Mouse (Mus musculus): ENCODE results near the gene Kat2b. TPM values are rescaled to one million over a fixed set of nuclear protein-coding genes. Genes with fewer than 3 reads are reported as not detected.
A peak's percentile ranks its signal among the peaks of the same experiment; 100 is the strongest.
"Not testable (repeated sequence)": the region's sequence is repeated elsewhere in the genome, so short reads cannot be mapped to it uniquely, and the experiment has no call there.

Kat2b gene
- polyA plus RNA-seq, 1 experiment from 2014 or later, result 8.7 TPM

- no peak overlapping the region for H3K9ac ChIP-seq (ENCODE audit: low read depth, low read length)
- no peak for DNase-seq (ENCODE audit: low spot score)
- H3K9me3 ChIP-seq (ENCODE audit: control insufficient read depth, low read length), result no peaks in the 10 kb centered on the region
- no peaks in the 10 kb centered on the region for H3K4me1 ChIP-seq (replicated peaks; ENCODE audit: control insufficient read depth, insufficient read depth, low read length)
- no peak overlapping the region for H3K4me2 ChIP-seq
- no peak overlapping the region for H3K4me3 ChIP-seq (ENCODE audit: low read depth, low read length)
- no peak for ATAC-seq (replicated peaks; ENCODE audit: low FRiP score)
- no peak overlapping the region for H3K27ac ChIP-seq (ENCODE audit: low read depth, low read length)
- H3K36me3 ChIP-seq (ENCODE audit: control insufficient read depth, insufficient read depth, low read length), result peaks cover 5% of the 10 kb centered on the region
- WGBS, result 94% methylated on average over 2 of the region's 2 CpGs
- no peaks in the 10 kb centered on the region for H3K27me3 ChIP-seq (replicated peaks; ENCODE audit: control insufficient read depth, insufficient read depth, low read length)
These were observed 89.3 kb downstream of the Kat2b start for GRCm38 (mm10) chr17:53655959-53656358.

GRCm38 (mm10) chr17:53656369-53656860 is 89.8 kb downstream of the Kat2b start:
- DNase-seq (ENCODE audit: low spot score) (no peak), ATAC-seq (replicated peaks; ENCODE audit: low FRiP score) (0 out of 2 replicates have a peak, but pooled peaks have one; percentile 18)
- no peaks in the 10 kb centered on the region for H3K4me1 ChIP-seq (replicated peaks; ENCODE audit: control insufficient read depth, insufficient read depth, low read length)
- no peak overlapping the region for H3K4me2 ChIP-seq
- H3K36me3 ChIP-seq (ENCODE audit: control insufficient read depth, insufficient read depth, low read length), result peaks cover 5% of the 10 kb centered on the region
- no peak overlapping the region for H3K4me3 ChIP-seq (ENCODE audit: low read depth, low read length)
- H3K9me3 ChIP-seq (ENCODE audit: control insufficient read depth, low read length), result no peaks in the 10 kb centered on the region
- H3K27me3 ChIP-seq (replicated peaks; ENCODE audit: control insufficient read depth, insufficient read depth, low read length), result no peaks in the 10 kb centered on the region
- H3K9ac ChIP-seq (ENCODE audit: low read depth, low read length), result no peak overlapping the region
- no peak overlapping the region for H3K27ac ChIP-seq (ENCODE audit: low read depth, low read length)
- WGBS, result 67% methylated on average over 6 of the region's 6 CpGs

GRCm38 (mm10) chr17:53657391-53657790 is 90.7 kb downstream of the Kat2b start:
- not testable (repeated sequence) for ATAC-seq (replicated peaks; ENCODE audit: low FRiP score); DNase-seq (ENCODE audit: low spot score); H3K4me3 ChIP-seq (ENCODE audit: low read depth, low read length); H3K27me3 ChIP-seq (replicated peaks; ENCODE audit: control insufficient read depth, insufficient read depth, low read length); H3K27ac ChIP-seq (ENCODE audit: low read depth, low read length); H3K4me1 ChIP-seq (replicated peaks; ENCODE audit: control insufficient read depth, insufficient read depth, low read length); H3K9me3 ChIP-seq (ENCODE audit: control insufficient read depth, low read length); H3K4me2 ChIP-seq; H3K36me3 ChIP-seq (ENCODE audit: control insufficient read depth, insufficient read depth, low read length); H3K9ac ChIP-seq (ENCODE audit: low read depth, low read length)
- 72% methylated on average over 2 of the region's 2 CpGs for WGBS

GRCm38 (mm10) chr17:53658668-53659067 is 92.0 kb downstream of the Kat2b start:
- no peaks in the 10 kb centered on the region for H3K27me3 ChIP-seq (replicated peaks; ENCODE audit: control insufficient read depth, insufficient read depth, low read length)
- 89% methylated on average over 2 of the region's 2 CpGs for WGBS
- H3K36me3 ChIP-seq (ENCODE audit: control insufficient read depth, insufficient read depth, low read length), result peaks cover 5% of the 10 kb centered on the region
- no peak overlapping the region for H3K27ac ChIP-seq (ENCODE audit: low read depth, low read length)
- DNase-seq (ENCODE audit: low spot score) (no peak), ATAC-seq (replicated peaks; ENCODE audit: low FRiP score) (no peak)
- H3K4me1 ChIP-seq (replicated peaks; ENCODE audit: control insufficient read depth, insufficient read depth, low read length), result no peaks in the 10 kb centered on the region
- H3K4me3 ChIP-seq (ENCODE audit: low read depth, low read length), result no peak overlapping the region
- no peaks in the 10 kb centered on the region for H3K9me3 ChIP-seq (ENCODE audit: control insufficient read depth, low read length)
- H3K9ac ChIP-seq (ENCODE audit: low read depth, low read length), result no peak overlapping the region
- H3K4me2 ChIP-seq, result no peak overlapping the region

- Histone ChIP-seq H3K4me1 (replicated peaks; ENCODE audit: control insufficient read depth, insufficient read depth, low read length) (no peaks in the 10 kb centered on the region), H3K4me2 (no peak overlapping the region), H3K27ac (ENCODE audit: low read depth, low read length) (no peak overlapping the region), H3K9me3 (ENCODE audit: control insufficient read depth, low read length) (no peaks in the 10 kb centered on the region), H3K27me3 (replicated peaks; ENCODE audit: control insufficient read depth, insufficient read depth, low read length) (no peaks in the 10 kb centered on the region), H3K4me3 (ENCODE audit: low read depth, low read length) (no peak overlapping the region), H3K36me3 (ENCODE audit: control insufficient read depth, insufficient read depth, low read length) (peaks cover 5% of the 10 kb centered on the region), H3K9ac (ENCODE audit: low read depth, low read length) (no peak overlapping the region)
- DNase-seq (ENCODE audit: low spot score), result no peak
- WGBS, result 84% methylated on average over 8 of the region's 8 CpGs
- no peak for ATAC-seq (replicated peaks; ENCODE audit: low FRiP score)
These were observed 92.6 kb downstream of the Kat2b start for GRCm38 (mm10) chr17:53659230-53659629.

GRCm38 (mm10) chr17:53659738-53660137 is 93.1 kb downstream of the Kat2b start:
- peaks cover 3% of the 10 kb centered on the region for H3K36me3 ChIP-seq (ENCODE audit: control insufficient read depth, insufficient read depth, low read length)
- no peak overlapping the region for H3K9ac ChIP-seq (ENCODE audit: low read depth, low read length)
- no peaks in the 10 kb centered on the region for H3K4me1 ChIP-seq (replicated peaks; ENCODE audit: control insufficient read depth, insufficient read depth, low read length)
- no peak overlapping the region for H3K4me2 ChIP-seq
- no peaks in the 10 kb centered on the region for H3K9me3 ChIP-seq (ENCODE audit: control insufficient read depth, low read length)
- ATAC-seq (replicated peaks; ENCODE audit: low FRiP score) (no peak), DNase-seq (ENCODE audit: low spot score) (no peak)
- H3K27me3 ChIP-seq (replicated peaks; ENCODE audit: control insufficient read depth, insufficient read depth, low read length), result no peaks in the 10 kb centered on the region
- WGBS, result 80% methylated on average over 4 of the region's 4 CpGs
- H3K27ac ChIP-seq (ENCODE audit: low read depth, low read length), result no peak overlapping the region
- H3K4me3 ChIP-seq (ENCODE audit: low read depth, low read length), result no peak overlapping the region

GRCm38 (mm10) chr17:53661056-53661840 is 94.6 kb downstream of the Kat2b start:
- H3K9ac ChIP-seq (ENCODE audit: low read depth, low read length), result no peak overlapping the region
- no peak overlapping the region for H3K4me3 ChIP-seq (ENCODE audit: low read depth, low read length)
- WGBS, result 80% methylated on average over 6 of the region's 6 CpGs
- DNase-seq (ENCODE audit: low spot score) (no peak), ATAC-seq (replicated peaks; ENCODE audit: low FRiP score) (no peak)
- no peaks in the 10 kb centered on the region for H3K9me3 ChIP-seq (ENCODE audit: control insufficient read depth, low read length)
- H3K4me1 ChIP-seq (replicated peaks; ENCODE audit: control insufficient read depth, insufficient read depth, low read length), result no peaks in the 10 kb centered on the region
- H3K27me3 ChIP-seq (replicated peaks; ENCODE audit: control insufficient read depth, insufficient read depth, low read length), result no peaks in the 10 kb centered on the region
- H3K4me2 ChIP-seq, result no peak overlapping the region
- peaks cover 3% of the 10 kb centered on the region for H3K36me3 ChIP-seq (ENCODE audit: control insufficient read depth, insufficient read depth, low read length)
- no peak overlapping the region for H3K27ac ChIP-seq (ENCODE audit: low read depth, low read length)

- Histone ChIP-seq H3K9me3 (ENCODE audit: control insufficient read depth, low read length) (no peaks in the 10 kb centered on the region), H3K4me1 (replicated peaks; ENCODE audit: control insufficient read depth, insufficient read depth, low read length) (no peaks in the 10 kb centered on the region), H3K4me2 (no peak overlapping the region), H3K27ac (ENCODE audit: low read depth, low read length) (no peak overlapping the region), H3K27me3 (replicated peaks; ENCODE audit: control insufficient read depth, insufficient read depth, low read length) (no peaks in the 10 kb centered on the region), H3K36me3 (ENCODE audit: control insufficient read depth, insufficient read depth, low read length) (peaks cover 4% of the 10 kb centered on the region), H3K9ac (ENCODE audit: low read depth, low read length) (no peak overlapping the region), H3K4me3 (ENCODE audit: low read depth, low read length) (no peak overlapping the region)
- ATAC-seq (replicated peaks; ENCODE audit: low FRiP score) (no peak), DNase-seq (ENCODE audit: low spot score) (no peak)
- WGBS, result 80% methylated on average over 3 of the region's 3 CpGs
These were observed 97.6 kb downstream of the Kat2b start for GRCm38 (mm10) chr17:53664267-53664666.
